Mouse (Mus musculus) liver, embryonic 12.5 days (tissue): ENCODE results near the gene Olfr1154. TPM values are rescaled to one million over a fixed set of nuclear protein-coding genes. Genes with fewer than 3 reads are reported as not detected.

Experiments used
- ATAC-seq: fragments of 200-750 bp; cut with Nextera tagmentation; 2 replicates; pipeline ENCODE4 v1.8.0; 2017; ENCODE audit warnings: moderate number of reproducible peaks, mild to moderate bottlenecking, moderate library complexity
- H3K27ac ChIP-seq: fragments of 300-500 bp; sonication (generic); 2 replicates; pipeline ENCODE4 v1.5.1; 2016; ENCODE audit warnings: mild to moderate bottlenecking
- H3K27me3 ChIP-seq: fragments of 300-500 bp; sonication (generic); replicated peaks from 2 replicates; pipeline ENCODE4 v1.6.1; 2016; ENCODE audit warnings: mild to moderate bottlenecking, moderate library complexity
- H3K36me3 ChIP-seq: fragments of 300-500 bp; sonication (generic); 2 replicates; pipeline ENCODE4 v1.6.1; 2016; ENCODE audit warnings: mild to moderate bottlenecking, moderate library complexity
- H3K4me1 ChIP-seq: fragments of 300-500 bp; sonication (generic); 2 replicates; pipeline ENCODE4 v1.6.1; 2016
- H3K4me2 ChIP-seq: fragments of 300-500 bp; sonication (generic); 2 replicates; pipeline ENCODE4 v1.6.1; 2016; ENCODE audit warnings: mild to moderate bottlenecking, moderate library complexity
- H3K4me3 ChIP-seq: fragments of 300-500 bp; sonication (generic); 2 replicates; pipeline ENCODE4 v1.5.1; 2016; ENCODE audit warnings: mild to moderate bottlenecking, moderate library complexity
- H3K9ac ChIP-seq: fragments of 300-500 bp; sonication (generic); 2 replicates; pipeline ENCODE4 v1.6.1; 2016; ENCODE audit warnings: mild to moderate bottlenecking, moderate library complexity
- H3K9me3 ChIP-seq: fragments of 300-500 bp; sonication (generic); replicated peaks from 2 replicates; pipeline ENCODE4 v1.6.1; 2016; ENCODE audit warnings: mild to moderate bottlenecking, moderate library complexity
- WGBS: fragments of 180-500 bp; shearing (Covaris S2); methylation state at CpG from one replicate; pipeline ENCODE4 v1.1.7; 2016; ENCODE audit not compliant: insufficient replicate concordance; 5-methylcytosine and 5-hydroxymethylcytosine counted together
- polyA plus RNA-seq: library from polyadenylated mRNA; unstranded; fragments of >200 nt; fragmentation: Nextera tagmentation; extraction: Ambion mirVana; gene quantifications from 2 replicates; pipeline ENCODE4 v1.2.1, GENCODE M21; 2016

Gene Olfr1154
- not detected in 2 replicates for polyA plus RNA-seq

DNA sequence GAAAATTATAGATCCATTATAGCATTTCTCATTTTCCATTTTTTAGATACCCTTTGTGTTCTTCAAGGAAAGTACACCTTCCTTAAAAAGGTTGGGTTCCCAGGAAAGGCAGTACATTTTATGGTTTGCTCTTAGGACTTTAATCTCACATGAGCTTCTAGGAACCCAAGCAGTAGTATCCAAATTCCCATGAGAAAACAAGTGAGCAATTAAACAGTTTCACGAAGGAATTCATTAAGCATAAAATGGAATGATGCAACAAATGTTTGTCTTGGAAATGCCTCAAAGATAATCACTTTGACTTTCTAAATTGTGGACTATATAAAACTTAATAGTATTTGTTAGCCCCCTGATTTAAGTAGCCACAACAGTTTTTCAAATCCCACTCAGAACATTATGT is at the start of gene Olfr1154:
Gene Olfr1154, minus strand, starts transcription at position 101 of the 400 bp plus-strand sequence.
- Histone ChIP-seq H3K9me3 (no peaks in the 10 kb centered on the region), H3K4me1 (no peaks in the 10 kb centered on the region), H3K36me3 (no peaks in the 10 kb centered on the region), H3K4me3 (no peak within 1 kb of the TSS), H3K27ac (no peak within 1 kb of the TSS), H3K27me3 (no peaks in the 10 kb centered on the region), H3K4me2 (no peak within 1 kb of the TSS), H3K9ac (no peak within 1 kb of the TSS)
- 80% methylated on average over 1 of the region's 1 CpGs for WGBS
- no peak for ATAC-seq

DNA sequence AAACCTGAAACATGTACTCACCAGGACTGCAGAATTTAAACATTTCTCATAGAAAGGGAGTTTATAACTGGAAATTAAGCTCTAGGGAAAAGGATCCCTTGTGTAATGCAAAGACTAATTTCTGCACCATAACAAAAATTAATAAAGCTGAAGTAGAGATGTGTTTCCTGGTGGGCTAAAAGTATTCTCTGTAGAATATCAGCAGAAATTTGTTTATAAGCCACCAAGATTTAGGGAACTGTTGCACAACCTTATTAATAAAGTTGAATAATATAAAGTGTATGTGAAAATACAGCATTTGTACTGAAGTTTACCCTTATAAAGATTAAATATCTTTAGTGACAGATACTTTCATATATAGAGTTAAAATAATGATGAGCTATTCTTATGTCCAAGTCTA is 48.0 kb upstream of the Olfr1154 start, which contains the start of gene Olfr1156:
Gene Olfr1156, minus strand, starts transcription at position 101 of the 400 bp plus-strand sequence.
- Histone ChIP-seq H3K27me3 (no peaks in the 10 kb centered on the region), H3K9ac (no peak within 1 kb of the TSS), H3K36me3 (no peaks in the 10 kb centered on the region), H3K27ac (no peak within 1 kb of the TSS), H3K4me1 (no peaks in the 10 kb centered on the region), H3K4me2 (no peak within 1 kb of the TSS), H3K9me3 (no peaks in the 10 kb centered on the region), H3K4me3 (no peak within 1 kb of the TSS)
- no peak for ATAC-seq

DNA sequence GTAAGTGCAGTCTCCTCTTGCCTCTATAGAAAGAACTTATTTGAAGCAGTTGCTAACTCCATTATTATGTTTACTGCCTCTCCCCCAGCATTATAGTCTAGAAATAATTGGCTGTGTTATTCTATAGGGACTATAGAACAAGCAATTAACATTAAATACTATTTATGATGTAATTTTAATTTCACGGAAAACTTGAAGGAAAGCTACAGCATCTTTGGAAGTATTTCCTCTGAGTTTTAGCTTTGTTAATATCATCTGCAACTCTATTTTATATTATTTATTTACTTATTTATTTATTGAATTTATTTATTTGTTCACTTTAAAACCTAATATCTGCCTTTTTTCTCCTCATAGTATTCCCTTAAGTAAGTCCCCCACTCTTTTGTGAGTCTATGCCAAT is 40.1 kb upstream of the Olfr1154 start, which contains the start of gene Olfr1155:
Gene Olfr1155, minus strand, starts transcription at position 101 of the 400 bp plus-strand sequence.
- ATAC-seq, result no peak
- no peak within 1 kb of the TSS for H3K9ac ChIP-seq
- no peaks in the 10 kb centered on the region for H3K4me1 ChIP-seq
- H3K4me3 ChIP-seq, result no peak within 1 kb of the TSS
- no peaks in the 10 kb centered on the region for H3K27me3 ChIP-seq
- H3K4me2 ChIP-seq, result no peak within 1 kb of the TSS
- H3K36me3 ChIP-seq, result no peaks in the 10 kb centered on the region
- no peak within 1 kb of the TSS for H3K27ac ChIP-seq
- WGBS, result 78% methylated on average over 1 of the region's 1 CpGs
- no peaks in the 10 kb centered on the region for H3K9me3 ChIP-seq

GRCm38 (mm10) chr2:87894662-87895061 is 10.3 kb downstream of the Olfr1154 start, which contains the start of gene Olfr1153:
Olfr1153 (plus strand) TSS chr2:87894962.
- no peaks in the 10 kb centered on the region for H3K9me3 ChIP-seq
- 48% methylated on average over 1 of the region's 1 CpGs for WGBS
- no peak within 1 kb of the TSS for H3K4me3 ChIP-seq
- no peak within 1 kb of the TSS for H3K4me2 ChIP-seq
- H3K9ac ChIP-seq, result no peak within 1 kb of the TSS
- no peaks in the 10 kb centered on the region for H3K4me1 ChIP-seq
- no peaks in the 10 kb centered on the region for H3K27me3 ChIP-seq
- ATAC-seq, result no peak
- H3K27ac ChIP-seq, result no peak within 1 kb of the TSS
- no peaks in the 10 kb centered on the region for H3K36me3 ChIP-seq

- no peaks in the 10 kb centered on the region for H3K27me3 ChIP-seq
- H3K4me3 ChIP-seq, result no peak within 1 kb of the TSS
- no peak for ATAC-seq
- no peaks in the 10 kb centered on the region for H3K9me3 ChIP-seq
- no peaks in the 10 kb centered on the region for H3K36me3 ChIP-seq
- H3K4me2 ChIP-seq, result no peak within 1 kb of the TSS
- no peaks in the 10 kb centered on the region for H3K4me1 ChIP-seq
- H3K9ac ChIP-seq, result no peak within 1 kb of the TSS
- H3K27ac ChIP-seq, result no peak within 1 kb of the TSS
Measured at GRCm38 (mm10) chr2:87866192-87866591, 38.8 kb downstream of the Olfr1154 start, which contains the start of gene Olfr1152. Olfr1152 (plus strand) TSS chr2:87866492.

- 67% methylated on average over 1 of the region's 1 CpGs for WGBS
- no peaks in the 10 kb centered on the region for H3K4me1 ChIP-seq
- H3K27ac ChIP-seq, result no peak within 1 kb of the TSS
- no peaks in the 10 kb centered on the region for H3K27me3 ChIP-seq
- no peaks in the 10 kb centered on the region for H3K36me3 ChIP-seq
- H3K4me3 ChIP-seq, result no peak within 1 kb of the TSS
- H3K9me3 ChIP-seq, result no peaks in the 10 kb centered on the region
- no peak for ATAC-seq
- no peak within 1 kb of the TSS for H3K9ac ChIP-seq
- no peak within 1 kb of the TSS for H3K4me2 ChIP-seq
Measured at GRCm38 (mm10) chr2:87855562-87855961, 49.4 kb downstream of the Olfr1154 start, which contains the start of gene Olfr1151. Olfr1151 (plus strand) TSS chr2:87855862.

Other genes starting within 250 kb of the Olfr1154 start
- gene Olfr1134, start 246.7 kb downstream of the Olfr1154 start, polyA plus RNA-seq, result not detected in 2 replicates
- gene Olfr1135, start 231.5 kb downstream of the Olfr1154 start, polyA plus RNA-seq, result not detected in 2 replicates
- gene Olfr1136, start 211.2 kb downstream of the Olfr1154 start, polyA plus RNA-seq, result not detected in 2 replicates
- not detected in 2 replicates for gene Olfr1137, start 192.0 kb downstream of the Olfr1154 start, polyA plus RNA-seq
- gene Olfr1138, start 165.2 kb downstream of the Olfr1154 start, polyA plus RNA-seq, result not detected in 2 replicates
- gene Olfr1140, start 161.4 kb downstream of the Olfr1154 start, polyA plus RNA-seq, result not detected in 2 replicates
- gene Olfr1141, start 151.2 kb downstream of the Olfr1154 start, polyA plus RNA-seq, result not detected in 2 replicates
- gene Olfr152, start 125.7 kb downstream of the Olfr1154 start, polyA plus RNA-seq, result not detected in 2 replicates
- gene Olfr1143, start 104.6 kb downstream of the Olfr1154 start, polyA plus RNA-seq, result not detected in 2 replicates
- gene Olfr1145, start 95.3 kb downstream of the Olfr1154 start, polyA plus RNA-seq, result not detected in 2 replicates
- not detected in 2 replicates for gene Olfr1148, start 74.6 kb downstream of the Olfr1154 start, polyA plus RNA-seq
- not detected in 2 replicates for gene Olfr1150-ps1, start 61.2 kb downstream of the Olfr1154 start, polyA plus RNA-seq
- not detected in 2 replicates for gene Olfr1151, start 49.3 kb downstream of the Olfr1154 start, polyA plus RNA-seq
- not detected in 2 replicates for gene Olfr1152, start 38.7 kb downstream of the Olfr1154 start, polyA plus RNA-seq
- gene Olfr1153, start 10.2 kb downstream of the Olfr1154 start, polyA plus RNA-seq, result not detected in 2 replicates
- not detected in 2 replicates for gene Olfr1155, start 40.0 kb upstream of the Olfr1154 start, polyA plus RNA-seq
- not detected in 2 replicates for gene Olfr1156, start 47.9 kb upstream of the Olfr1154 start, polyA plus RNA-seq
- gene Olfr1157, start 63.1 kb upstream of the Olfr1154 start, polyA plus RNA-seq, result not detected in 2 replicates
- gene Olfr74, start 69.5 kb upstream of the Olfr1154 start, polyA plus RNA-seq, result not detected in 2 replicates
- gene Olfr1158, start 84.9 kb upstream of the Olfr1154 start, polyA plus RNA-seq, result not detected in 2 replicates
- gene Olfr1160, start 103.1 kb upstream of the Olfr1154 start, polyA plus RNA-seq, result not detected in 2 replicates
- not detected in 2 replicates for gene Olfr1161, start 117.6 kb upstream of the Olfr1154 start, polyA plus RNA-seq
- not detected in 2 replicates for gene Olfr73, start 132.5 kb upstream of the Olfr1154 start, polyA plus RNA-seq
- gene Olfr1162, start 146.0 kb upstream of the Olfr1154 start, polyA plus RNA-seq, result not detected in 2 replicates
- gene Olfr1163, start 166.7 kb upstream of the Olfr1154 start, polyA plus RNA-seq, result not detected in 2 replicates
- gene Olfr1164, start 188.8 kb upstream of the Olfr1154 start, polyA plus RNA-seq, result not detected in 2 replicates
- not detected in 2 replicates for gene Olfr1166, start 223.1 kb upstream of the Olfr1154 start, polyA plus RNA-seq